Mouse (Mus musculus) megakaryocyte, embryonic 14.5 days (primary cell): ENCODE measurements around the gene Tmem139.

Source experiments
- FLI1 ChIP-seq: IDR thresholded peaks from 2 replicates; pipeline ENCODE4 v1.6.1; 2012; ENCODE audit warnings: low read length, inconsistent platforms, mixed read lengths
- GATA1 ChIP-seq: IDR thresholded peaks from 3 replicates; pipeline ENCODE4 v1.6.1; 2012; ENCODE audit warnings: mixed read lengths, low read length, inconsistent platforms, borderline replicate concordance

DNA sequence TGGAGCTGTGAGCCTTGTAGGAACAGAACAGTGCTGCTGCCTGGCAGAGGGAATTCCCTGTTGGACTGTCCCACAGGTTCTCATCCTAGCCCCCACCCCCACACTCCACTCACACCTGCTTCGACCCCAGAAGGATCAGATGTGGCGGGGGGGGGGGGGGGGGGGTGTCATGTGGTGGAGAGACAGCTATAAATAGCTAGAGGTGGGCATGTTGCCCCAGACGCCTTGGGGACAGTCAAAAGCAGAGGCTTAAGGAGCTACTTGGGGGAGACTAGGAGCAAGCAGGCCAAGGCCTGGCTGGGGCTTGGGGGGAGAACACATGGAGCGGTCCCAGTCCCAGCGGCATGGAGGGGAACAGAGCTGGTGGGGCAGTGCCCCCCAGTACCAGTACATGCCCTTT is 24.7 kb downstream of the Tmem139 start, which contains the start of gene Clcn1:
- TF ChIP-seq FLI1 (no peak), GATA1 (no peak)
